8 mouse cellular contexts compared by ENCODE assay signal in the genomic region with DNA sequence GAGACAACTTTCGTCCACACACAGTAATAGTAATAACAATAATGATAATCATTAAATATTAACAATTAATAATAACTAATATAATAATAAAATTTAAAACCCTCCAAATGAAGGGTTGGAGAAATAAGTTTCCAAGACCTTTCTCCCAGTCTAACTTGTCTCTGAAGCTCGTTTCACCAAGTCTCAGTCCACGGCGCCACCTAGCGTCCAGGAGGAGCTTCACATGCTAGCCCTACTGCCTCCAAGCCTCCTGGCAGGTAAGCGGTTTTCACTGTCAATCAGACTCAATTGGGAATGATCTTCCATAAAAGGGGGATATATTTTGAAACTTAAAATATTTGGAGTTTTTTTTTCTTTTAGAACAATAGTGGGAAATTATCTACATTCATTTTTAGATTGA. TPM values are rescaled to one million over a fixed set of nuclear protein-coding genes. Genes with fewer than 3 reads are reported as not detected.
DNase-seq lines count a peak whose midpoint lies in the region; ATAC-seq and TF ChIP-seq lines count a peak whose summit lies in the region.

No protein-coding gene starts in this region.

- 0 out of 2 replicates have a peak, but pooled peaks have one; percentile 49 for ATAC-seq in cerebellum, adult (ENCODE audit: insufficient number of reproducible peaks, low FRiP score, low TSS enrichment)
- peak; percentile 69; the same call in 1 of the 2 replicates for ATAC-seq in forebrain, embryonic 14.5 days
- ATAC-seq in lung, embryonic 14.5 days (ENCODE audit: insufficient read depth): peak; percentile 60; the same call in 1 of the 2 replicates
- peak; percentile 74 for ATAC-seq in neutrophil, adult 5-6 weeks (ENCODE audit: extremely low read depth, insufficient number of reproducible peaks, low FRiP score, poor library complexity, severe bottlenecking)

- H3K4me3 ChIP-seq in ES-Bruce4 (ENCODE audit: low read depth, low read length): peak overlapping the region; percentile 45; the same call in 1 of the 2 replicates
- no peak overlapping the region for H3K4me3 ChIP-seq in forebrain, embryonic 14.5 days (ENCODE audit: low read depth, low read length)
- H3K4me3 ChIP-seq in lung, embryonic 14.5 days (ENCODE audit: low read depth, low read length): 0 out of 2 replicates have a peak overlapping the region, but pooled peaks have one; percentile 0

- intact Hi-C loops in heart, postnatal 36 days (cut with DNase I): loop anchor here (1.0 to 10.0 kb wide), 5 partner anchors 57 to 724 kb away; partner anchors contain the start of gene Jak2

- no peak for TF ChIP-seq EP300 in ES-Bruce4 (IDR thresholded peaks at IDR 0.05; ENCODE audit: insufficient read depth, low read depth, low read length)

- H3K9ac ChIP-seq in ES-Bruce4 (ENCODE audit: low read depth, poor library complexity, severe bottlenecking): no peak overlapping the region
- H3K9ac ChIP-seq in forebrain, embryonic 14.5 days (ENCODE audit: low read length): no peak overlapping the region
- no peak overlapping the region for H3K9ac ChIP-seq in lung, embryonic 14.5 days

- 14% methylated on average over 6 of the region's 6 CpGs for WGBS in forebrain, embryonic 14.5 days
- WGBS in lung, embryonic 14.5 days: 10% methylated on average over 6 of the region's 6 CpGs

- peak; percentile 84 for DNase-seq in forebrain, embryonic 14.5 days (ENCODE audit: low spot score)
- DNase-seq in heart, postnatal 36 days: peak; percentile 85 to 91
- DNase-seq in layer of hippocampus, adult 18-20 months (ENCODE audit: low spot score in 2 of 2): peak; percentile 65 to 85
- DNase-seq in lung, embryonic 14.5 days: peak; percentile 91
- DNase-seq in testis, postnatal 14 days (ENCODE audit: low spot score): peak; percentile 86

- H3K4me1 ChIP-seq in ES-Bruce4 (ENCODE audit: control insufficient read depth, insufficient read depth, low read length): no peaks in the 10 kb centered on the region
- no peaks in the 10 kb centered on the region for H3K4me1 ChIP-seq in forebrain, embryonic 14.5 days (ENCODE audit: control insufficient read depth, insufficient read depth, low read length)
- H3K4me1 ChIP-seq in lung, embryonic 14.5 days (ENCODE audit: insufficient read depth): no peaks in the 10 kb centered on the region

- no peaks in the 10 kb centered on the region for H3K9me3 ChIP-seq in ES-Bruce4 (replicated peaks; ENCODE audit: control insufficient read depth, insufficient read depth, low read length, poor library complexity, severe bottlenecking)
- H3K9me3 ChIP-seq in forebrain, embryonic 14.5 days (replicated peaks; ENCODE audit: control insufficient read depth, low read length): no peaks in the 10 kb centered on the region
- no peaks in the 10 kb centered on the region for H3K9me3 ChIP-seq in lung, embryonic 14.5 days (ENCODE audit: low read depth, low read length)

- no peaks in the 10 kb centered on the region; the same call in 1 of the 2 replicates for H3K27me3 ChIP-seq in ES-Bruce4 (ENCODE audit: control insufficient read depth, insufficient read depth, low read length, poor library complexity, severe bottlenecking)
- no peaks in the 10 kb centered on the region for H3K27me3 ChIP-seq in forebrain, embryonic 14.5 days (replicated peaks; ENCODE audit: control insufficient read depth, insufficient read depth, low read length)
- no peaks in the 10 kb centered on the region for H3K27me3 ChIP-seq in lung, embryonic 14.5 days (ENCODE audit: insufficient read depth, low read length)

- no peaks in the 10 kb centered on the region for H3K36me3 ChIP-seq in ES-Bruce4 (ENCODE audit: control insufficient read depth, insufficient read depth, low read length, poor library complexity, severe bottlenecking)
- no peaks in the 10 kb centered on the region for H3K36me3 ChIP-seq in forebrain, embryonic 14.5 days (ENCODE audit: control insufficient read depth, insufficient read depth, low read length)
- H3K36me3 ChIP-seq in lung, embryonic 14.5 days (ENCODE audit: insufficient read depth): no peaks in the 10 kb centered on the region

- no peak overlapping the region for H3K27ac ChIP-seq in ES-Bruce4 (ENCODE audit: insufficient read depth, low read length)
- H3K27ac ChIP-seq in forebrain, embryonic 14.5 days (ENCODE audit: low read depth, low read length): no peak overlapping the region
- H3K27ac ChIP-seq in lung, embryonic 14.5 days (ENCODE audit: low read depth): no peak overlapping the region

- TF ChIP-seq POLR2A in ES-Bruce4 (IDR thresholded peaks at IDR 0.05; ENCODE audit: insufficient read depth, low read length): no peak

- H3K4me2 ChIP-seq in forebrain, embryonic 14.5 days (ENCODE audit: low read length): 0 out of 2 replicates have a peak overlapping the region, but pooled peaks have one; percentile 8
- peak overlapping the region; percentile 13; the same call in 1 of the 2 replicates for H3K4me2 ChIP-seq in lung, embryonic 14.5 days

- TF ChIP-seq CTCF in ES-Bruce4 (IDR thresholded peaks at IDR 0.05; ENCODE audit: low read depth, low read length): peak; percentile 95
- TF ChIP-seq CTCF in lung, embryonic 14.5 days (IDR thresholded peaks at IDR 0.05; ENCODE audit: low read depth): peak; percentile 91

RNA-seq across cellular contexts. Expression of gene Ric1, which starts 20.6 kb away (rescaled TPM):
- polyA plus RNA-seq in ES-Bruce4 (2011; ENCODE audit: insufficient read depth, insufficient read length, low read depth, missing spikeins): 49.7 and 50.2 TPM in 2 replicates
- polyA plus RNA-seq in forebrain, embryonic 14.5 days (2014; fragmentation: Nextera tagmentation; extraction: Ambion mirVana): 9.4 and 12.1 TPM in 2 replicates
- total RNA-seq in heart, postnatal 36 days (2021): 10 to 100 TPM; 23.6 to 25.0 TPM
- total RNA-seq in layer of hippocampus, adult 18-20 months (2021): 10 to 100 TPM; 41.8 to 42.0 TPM
- 15.9 and 16.0 TPM in 2 replicates for polyA plus RNA-seq in lung, embryonic 14.5 days (2014; fragmentation: Nextera tagmentation; extraction: Ambion mirVana)
- total RNA-seq in neutrophil, adult 5-6 weeks (2017): 49.6 and 51.6 TPM in 2 replicates
